Mouse (Mus musculus) myocyte (in vitro differentiated cells): ENCODE results near the gene Pmch.

Source experiments
- CEBPB ChIP-seq: IDR thresholded peaks from 2 replicates; pipeline ENCODE4 v1.6.1; 2011; ENCODE audit warnings: mild to moderate bottlenecking, moderate library complexity; ENCODE audit not compliant: poor library complexity, insufficient read depth, severe bottlenecking
- E2F4 ChIP-seq: IDR thresholded peaks from one replicate; pipeline ENCODE4 v1.6.1; 2011; ENCODE audit warnings: mild to moderate bottlenecking, control low read depth, moderate library complexity; ENCODE audit not compliant: insufficient read depth
- MAX ChIP-seq: IDR thresholded peaks from one replicate; pipeline ENCODE4 v1.6.1; 2011; ENCODE audit warnings: low read depth, mild to moderate bottlenecking, control low read depth
- POLR2A ChIP-seq: IDR thresholded peaks from one replicate; pipeline ENCODE4 v1.6.1; 2011; ENCODE audit warnings: low read depth, mild to moderate bottlenecking, control low read depth, moderate library complexity; ENCODE audit not compliant: insufficient read length
- POLR2AphosphoS2 ChIP-seq: IDR thresholded peaks from one replicate; pipeline ENCODE4 v1.6.1; 2011; ENCODE audit warnings: low read depth, control low read depth; ENCODE audit not compliant: insufficient read length
- TCF12 ChIP-seq: IDR thresholded peaks from one replicate; pipeline ENCODE4 v1.6.1; 2011; ENCODE audit warnings: mild to moderate bottlenecking, control low read depth; ENCODE audit not compliant: poor library complexity, insufficient read depth, severe bottlenecking
- USF1 ChIP-seq: IDR thresholded peaks from one replicate; pipeline ENCODE4 v1.6.1; 2011; ENCODE audit warnings: low read depth, mild to moderate bottlenecking, control low read depth, moderate library complexity

- no peak for TF ChIP-seq MAX
- TF ChIP-seq POLR2A: no peak
- no peak for TF ChIP-seq E2F4
- TF ChIP-seq CEBPB: no peak
- TF ChIP-seq TCF12: no peak
- no peak for TF ChIP-seq USF1
- no peak for TF ChIP-seq POLR2AphosphoS2
These were observed 22.4 kb downstream of the Pmch start for GRCm38 (mm10) chr10:88113290-88113689.
